Mouse (Mus musculus): ENCODE measurements around the gene Cuzd1.

Gene Cuzd1

GRCm38 (mm10) chr7:131264251-131264650 lies 57.8 kb downstream of the Cuzd1 start:
- in situ Hi-C loops (cut with MboI; ENCODE audit: unreplicated experiment in 2 of 2): no loop called here

GRCm38 (mm10) chr7:131260946-131261345 lies 61.1 kb downstream of the Cuzd1 start:
- in situ Hi-C loops (cut with MboI; ENCODE audit: unreplicated experiment in 2 of 2): no loop called here

Measured in v-Abl transformed pro-B cells (cell line).